Mouse (Mus musculus) left cerebral cortex, adult 9 months (tissue): ENCODE results near the gene Shank2.

ENCODE experiments used
- DNase-seq, 2 experiments: peaks; one replicate each; pipeline ENCODE4 v3.0.0; 2022; ENCODE audit warnings: low spot score in 2 of 2

Shank2 gene

GRCm38 (mm10) chr7:144470545-144471059 lies 468.9 kb downstream of the Shank2 start, which contains the start of gene Cttn:
Gene Cttn (minus strand): TSS chr7:144471009.
- DNase-seq, result peak; percentile 64 to 89

DNA sequence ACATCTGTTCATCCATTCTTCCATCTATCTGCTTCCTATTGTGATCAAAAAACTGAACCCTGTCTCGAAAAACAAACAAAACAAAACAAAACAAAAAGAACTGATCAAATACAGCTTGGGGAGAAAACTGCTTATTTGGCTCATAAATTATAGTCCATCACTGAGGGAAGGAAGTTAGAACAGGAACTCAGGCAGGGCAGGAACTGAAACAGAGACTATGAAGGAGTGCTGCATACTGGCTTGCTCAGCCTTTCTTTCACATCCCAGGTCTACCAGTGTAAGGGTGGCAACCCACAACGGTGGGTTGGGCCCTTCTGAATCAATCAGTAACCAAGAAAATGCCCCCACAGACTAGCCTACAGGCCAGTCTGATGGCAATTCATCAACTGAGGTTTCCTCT lies 469.4 kb downstream of the Shank2 start:
- no peak for DNase-seq

- no peak for DNase-seq
These were observed 471.8 kb downstream of the Shank2 start for GRCm38 (mm10) chr7:144473486-144473885.
